ENCODE assay signal across 10 mouse cellular contexts in the genomic region with DNA sequence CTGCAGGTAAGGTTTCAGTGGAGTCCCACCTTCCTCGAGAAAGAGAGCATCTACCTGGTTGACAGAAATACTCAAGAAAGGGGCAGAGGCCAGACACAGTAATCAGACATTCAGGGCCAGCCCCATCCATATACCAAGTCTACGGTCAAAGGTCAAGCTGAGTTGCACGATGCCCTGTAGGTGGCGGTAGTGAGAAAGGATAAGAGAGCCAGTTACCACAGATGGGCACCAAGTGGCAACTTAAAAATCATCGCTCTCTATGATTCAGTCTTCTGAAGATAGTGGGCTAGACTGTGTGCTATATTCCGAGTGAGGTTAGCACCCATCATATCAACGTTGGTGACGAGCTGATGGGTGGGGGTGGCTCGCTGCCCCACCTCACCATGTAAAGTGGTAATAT. TPM values are rescaled to one million over a fixed set of nuclear protein-coding genes. Genes with fewer than 3 reads are reported as not detected.
A peak's percentile ranks its signal among the peaks of the same experiment; 100 is the strongest.
DNase-seq lines count a peak whose midpoint lies in the region; ATAC-seq and TF ChIP-seq lines count a peak whose summit lies in the region.
"Had no signal": no experiment of that assay in that cellular context is flagged by ENCODE, and none has a peak within 500 bp of the region (broad histone marks: within the 10 kb centered on the region; RNA-seq: fewer than 3 reads in every experiment).

No protein-coding gene starts in this region.

- H3K36me3 ChIP-seq in neural tube, embryonic 11.5 days (ENCODE audit: control insufficient read depth, insufficient read depth, low read length) = no peaks in the 10 kb centered on the region
- H3K36me3 ChIP-seq in neural tube, embryonic 15.5 days = no peaks in the 10 kb centered on the region
- H3K36me3 ChIP-seq in splenic B cell, adult 2 months (ENCODE audit: control insufficient read depth, insufficient read depth, low read length, poor library complexity, severe bottlenecking) = no peaks in the 10 kb centered on the region
- H3K36me3 ChIP-seq: neural tube, embryonic 13.5 days had no signal

- no peak for TF ChIP-seq POLR2A in cerebellum, adult 2 months (IDR thresholded peaks at IDR 0.05; ENCODE audit: borderline replicate concordance, insufficient read depth, low read length)
- TF ChIP-seq POLR2A in lung, adult 2 months (IDR thresholded peaks at IDR 0.05; ENCODE audit: borderline replicate concordance, extremely low read depth, low read depth, low read length) = no peak

- no peak for DNase-seq in cerebellum, adult 2 months
- peak; percentile 56 for DNase-seq in neural tube, embryonic 11.5 days (ENCODE audit: low spot score)
- DNase-seq in embryo, embryonic 10.5 days (ENCODE audit: low spot score) = peak; percentile 81
- DNase-seq in lung, adult 2 months = no peak
- peak; percentile 69 for DNase-seq in splenic B cell, adult 2 months (ENCODE audit: low read depth, low spot score)
- DNase-seq in left cerebral cortex, adult 8-10 months (ENCODE audit: low spot score in 2 of 2) = no peak

- no peaks in the 10 kb centered on the region; the same call in 1 of the 2 replicates for H3K4me1 ChIP-seq in cerebellum, adult 2 months (ENCODE audit: control insufficient read depth, insufficient read depth, low read length)
- H3K4me1 ChIP-seq in neural tube, embryonic 11.5 days (ENCODE audit: control insufficient read depth, insufficient read depth, low read length) = 0 out of 2 replicates have a peak, but pooled peaks cover 2% of the 10 kb centered on the region
- H3K4me1 ChIP-seq in neural tube, embryonic 15.5 days = peaks cover 12% of the 10 kb centered on the region
- H3K4me1 ChIP-seq in lung, adult 2 months (ENCODE audit: control insufficient read depth, insufficient read depth, low read length) = peaks cover 2% of the 10 kb centered on the region; the same call in 1 of the 2 replicates

- no peak for ATAC-seq in cerebellum, adult (ENCODE audit: insufficient number of reproducible peaks, low FRiP score, low TSS enrichment)
- no peak for ATAC-seq in neural tube, embryonic 11.5 days (ENCODE audit: insufficient read depth, low FRiP score, low TSS enrichment)
- ATAC-seq in neural tube, embryonic 15.5 days (ENCODE audit: low FRiP score) = no peak

- no peaks in the 10 kb centered on the region for H3K27me3 ChIP-seq in cerebellum, adult 2 months (ENCODE audit: control insufficient read depth, insufficient read depth, low read length)
- H3K27me3 ChIP-seq in neural tube, embryonic 11.5 days (ENCODE audit: control insufficient read depth, insufficient read depth, low read length) = no peaks in the 10 kb centered on the region
- no peaks in the 10 kb centered on the region for H3K27me3 ChIP-seq in neural tube, embryonic 15.5 days (replicated peaks)
- no peaks in the 10 kb centered on the region for H3K27me3 ChIP-seq in splenic B cell, adult 2 months (ENCODE audit: control insufficient read depth, insufficient read depth, low read length, poor library complexity, severe bottlenecking)
- H3K27me3 ChIP-seq: neural tube, embryonic 13.5 days had no signal

- H3K4me2 ChIP-seq in neural tube, embryonic 11.5 days (ENCODE audit: low read depth) = no peak overlapping the region
- H3K4me2 ChIP-seq in neural tube, embryonic 15.5 days = no peak overlapping the region
- H3K4me2 ChIP-seq: neural tube, embryonic 13.5 days had no signal

- H3K27ac ChIP-seq in cerebellum, adult 2 months (ENCODE audit: insufficient read depth, low read length) = no peak overlapping the region
- no peak overlapping the region for H3K27ac ChIP-seq in neural tube, embryonic 11.5 days (ENCODE audit: low read depth, low read length)
- H3K27ac ChIP-seq in neural tube, embryonic 15.5 days (replicated peaks) = no peak overlapping the region
- H3K27ac ChIP-seq: neural tube, embryonic 13.5 days had no signal

- TF ChIP-seq CTCF in cerebellum, adult 2 months (IDR thresholded peaks at IDR 0.05; ENCODE audit: borderline replicate concordance, insufficient read depth, low read depth, low read length) = peak; percentile 45; the same call in 1 of the 2 replicates
- TF ChIP-seq CTCF in lung, adult 2 months (IDR thresholded peaks at IDR 0.05; ENCODE audit: insufficient read depth, low read length) = peak; percentile 49

- H3K9ac ChIP-seq in neural tube, embryonic 11.5 days (ENCODE audit: low read length) = no peak overlapping the region
- no peak overlapping the region for H3K9ac ChIP-seq in neural tube, embryonic 15.5 days (replicated peaks)
- H3K9ac ChIP-seq: neural tube, embryonic 13.5 days had no signal

- H3K4me3 ChIP-seq in cerebellum, adult 2 months (replicated peaks; ENCODE audit: insufficient read depth, low read depth, low read length) = no peak overlapping the region
- no peak overlapping the region for H3K4me3 ChIP-seq in neural tube, embryonic 11.5 days (ENCODE audit: low read depth, low read length)
- H3K4me3 ChIP-seq in neural tube, embryonic 15.5 days (replicated peaks) = no peak overlapping the region
- H3K4me3 ChIP-seq in lung, adult 2 months (replicated peaks; ENCODE audit: extremely low read depth, low read depth, low read length) = no peak overlapping the region
- H3K4me3 ChIP-seq: neural tube, embryonic 13.5 days had no signal

- no peaks in the 10 kb centered on the region for H3K9me3 ChIP-seq in neural tube, embryonic 11.5 days (ENCODE audit: control insufficient read depth, low read length)
- H3K9me3 ChIP-seq in neural tube, embryonic 15.5 days (replicated peaks) = no peaks in the 10 kb centered on the region
- H3K9me3 ChIP-seq: neural tube, embryonic 13.5 days had no signal

- WGBS in cerebellum, adult 2 months = 69% methylated on average over 9 of the region's 9 CpGs
- 67% methylated on average over 9 of the region's 9 CpGs for WGBS in neural tube, embryonic 11.5 days
- 68% methylated on average over 9 of the region's 9 CpGs for WGBS in neural tube, embryonic 15.5 days
- 62% methylated on average over 9 of the region's 9 CpGs for WGBS in lung, adult 2 months

RNA-seq across cellular contexts. Expression of gene Mis18a, which starts 32.5 kb away (rescaled TPM):
- polyA plus RNA-seq in cerebellum, adult 2 months (2012; rRNA removed) = 6.5 and 8.6 TPM in 2 replicates
- polyA plus RNA-seq in neural tube, embryonic 11.5 days (2014; fragmentation: Nextera tagmentation; extraction: Ambion mirVana) = 63.6 TPM in 2 replicates
- 20.4 and 31.3 TPM in 2 replicates for polyA plus RNA-seq in neural tube, embryonic 15.5 days (2015; fragmentation: Nextera tagmentation; extraction: Ambion mirVana)
- 9.8 and 10.3 TPM in 2 replicates for polyA plus RNA-seq in lung, adult 2 months (2012; rRNA removed)
- total RNA-seq in left cerebral cortex, adult 8-10 months (2022) = 10 to 100 TPM in 1 of 4 experiments, 1 to 10 TPM in 3; 4.4 to 10.2 (median 6.4) TPM

RNA-seq across cellular contexts. Expression of gene Mrap, which starts 43.3 kb away (rescaled TPM):
- polyA plus RNA-seq in cerebellum, adult 2 months (2012; rRNA removed) = 0.13 and 0.51 TPM in 2 replicates
- polyA plus RNA-seq in neural tube, embryonic 11.5 days (2014; fragmentation: Nextera tagmentation; extraction: Ambion mirVana) = 0.32 and 0.38 TPM in 2 replicates
- polyA plus RNA-seq in neural tube, embryonic 15.5 days (2015; fragmentation: Nextera tagmentation; extraction: Ambion mirVana) = 0.15 and 0.22 TPM in 2 replicates
- polyA plus RNA-seq in lung, adult 2 months (2012; rRNA removed) = 21.4 and 26.7 TPM in 2 replicates
- total RNA-seq in left cerebral cortex, adult 8-10 months (2022) = under 1 TPM in 3 of 4 experiments, not detected in 1; 0.34 to 0.53 (median 0.38) TPM
- polyA plus RNA-seq: intestine, embryonic 14.5 days; neural tube, embryonic 13.5 days had no signal

Comparison
In these comparisons a context has a peak if more than half of its experiments do, and no peak if none do; other contexts are left out.
1. DNase-seq: peak in neural tube, embryonic 11.5 days (single experiment), embryo, embryonic 10.5 days (single experiment) and splenic B cell, adult 2 months (single experiment); none in cerebellum, adult 2 months (0 of 2), lung, adult 2 months (single experiment) and left cerebral cortex, adult 8-10 months (0 of 2).
2. RNA of gene Mrap, which starts 43.3 kb away (polyA plus RNA-seq): 21.4 to 26.7 TPM in lung, adult 2 months; 0.32 to 0.38 TPM in neural tube, embryonic 11.5 days, 0.15 to 0.22 TPM in neural tube, embryonic 15.5 days and 0.13 to 0.51 TPM in cerebellum, adult 2 months; every median in the first group is over 10 times any median in the second.